Mouse (Mus musculus) cerebellum, postnatal 4 days (tissue): ENCODE measurements around the gene 2010300C02Rik.
"Not testable (repeated sequence)": the region's sequence is repeated elsewhere in the genome, so short reads cannot be mapped to it uniquely, and the experiment has no call there.

Experiments used
- DNase-seq, 2 experiments: peaks; one replicate each; pipeline ENCODE4 v3.0.0; 2022; ENCODE audit warnings: low spot score in 2 of 2, mixed read lengths in 1 of 2

The 2010300C02Rik gene

DNA sequence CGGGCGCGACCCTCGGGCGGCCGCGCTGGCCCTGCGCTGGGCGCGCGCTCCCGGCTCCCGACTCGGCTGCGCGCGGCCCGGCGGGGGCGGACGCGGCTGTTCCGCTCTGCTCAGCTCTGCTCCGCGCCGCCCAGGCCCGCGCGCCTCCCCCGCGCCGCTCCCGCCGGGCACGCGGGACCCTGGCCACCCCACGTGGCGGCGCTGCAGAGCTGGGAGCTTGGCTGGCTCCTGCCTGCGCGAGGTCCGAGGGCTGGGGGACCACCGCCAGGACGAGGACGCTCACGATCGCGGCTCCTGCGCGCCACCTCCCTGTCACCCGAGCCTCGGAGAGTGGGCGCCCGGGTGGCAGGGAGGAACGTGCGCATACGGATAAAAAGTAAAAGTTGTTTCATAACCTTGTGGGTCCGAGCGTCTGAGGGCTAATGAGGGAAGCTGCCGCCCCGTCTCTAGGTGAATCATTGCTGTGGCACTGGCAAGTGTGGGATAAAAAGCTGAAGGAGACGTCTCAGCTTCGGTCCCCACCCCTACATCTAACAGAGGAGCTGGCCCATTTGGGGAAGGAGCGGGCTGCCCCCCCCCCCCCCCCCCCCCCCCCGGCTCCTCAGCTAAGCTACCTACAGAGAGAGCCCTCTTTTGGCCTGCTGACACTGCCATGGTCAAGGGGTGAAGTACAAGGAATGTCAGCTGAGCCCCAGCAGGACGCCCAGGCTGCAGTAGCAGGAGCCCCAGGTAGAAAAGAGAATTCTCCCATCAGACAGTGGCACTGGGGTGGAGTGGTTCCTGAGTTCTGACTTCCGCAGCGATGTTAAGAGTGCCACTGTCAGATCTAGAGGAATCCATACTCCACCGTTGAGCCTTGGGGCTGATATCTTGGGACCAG is at the start of gene 2010300C02Rik:
Gene 2010300C02Rik, minus strand, starts transcription at position 325 of the 880 bp plus-strand sequence.
- DNase-seq, result peak; percentile 72 to 76

DNA sequence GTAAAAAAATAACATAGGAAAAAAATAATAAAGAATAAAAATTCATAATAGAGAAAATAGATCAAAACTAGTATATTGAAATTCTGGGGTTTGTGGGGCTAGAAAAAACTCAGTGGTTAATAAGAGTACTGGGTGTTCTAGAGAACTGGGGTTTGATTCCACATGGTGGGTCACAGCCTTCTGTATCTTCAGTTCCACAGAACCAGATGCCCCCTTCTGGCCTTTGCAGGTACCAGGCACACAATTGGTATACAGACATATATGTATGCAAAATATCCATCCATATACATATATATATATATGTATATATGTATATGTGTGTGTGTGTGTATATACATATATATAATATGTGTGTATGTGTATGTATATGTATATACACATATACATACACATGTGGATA is 39.5 kb upstream of the 2010300C02Rik start:
- no peak for DNase-seq

DNA sequence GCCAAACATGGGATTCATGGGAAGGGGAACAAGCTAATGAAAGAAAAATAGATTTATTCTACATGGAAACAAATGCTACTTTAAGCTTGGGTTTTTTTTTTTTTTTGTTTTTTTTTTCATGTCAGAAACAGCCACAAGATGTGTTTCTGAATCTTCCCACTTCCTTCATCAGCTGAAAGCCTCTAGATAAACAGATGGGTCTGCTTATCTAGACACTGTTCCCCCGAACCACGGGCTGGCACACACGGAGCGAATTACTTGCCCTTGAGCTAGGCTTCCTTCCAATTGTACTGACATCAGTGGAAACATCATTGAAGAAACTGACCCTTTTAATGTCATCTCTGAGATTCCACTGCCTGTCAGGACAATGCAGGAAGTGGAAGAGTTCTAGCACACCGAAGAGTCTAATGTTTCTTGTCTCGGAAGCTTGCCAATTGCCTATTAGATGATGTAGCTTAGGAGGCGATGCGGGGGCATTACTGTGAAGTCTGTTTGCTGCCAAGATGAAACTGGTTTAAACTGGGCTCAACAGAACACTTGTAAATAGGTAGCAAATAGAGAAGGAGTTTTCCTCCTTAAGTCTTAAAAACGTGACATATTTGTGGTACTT is 24.9 kb upstream of the 2010300C02Rik start:
- DNase-seq, result no peak

DNA sequence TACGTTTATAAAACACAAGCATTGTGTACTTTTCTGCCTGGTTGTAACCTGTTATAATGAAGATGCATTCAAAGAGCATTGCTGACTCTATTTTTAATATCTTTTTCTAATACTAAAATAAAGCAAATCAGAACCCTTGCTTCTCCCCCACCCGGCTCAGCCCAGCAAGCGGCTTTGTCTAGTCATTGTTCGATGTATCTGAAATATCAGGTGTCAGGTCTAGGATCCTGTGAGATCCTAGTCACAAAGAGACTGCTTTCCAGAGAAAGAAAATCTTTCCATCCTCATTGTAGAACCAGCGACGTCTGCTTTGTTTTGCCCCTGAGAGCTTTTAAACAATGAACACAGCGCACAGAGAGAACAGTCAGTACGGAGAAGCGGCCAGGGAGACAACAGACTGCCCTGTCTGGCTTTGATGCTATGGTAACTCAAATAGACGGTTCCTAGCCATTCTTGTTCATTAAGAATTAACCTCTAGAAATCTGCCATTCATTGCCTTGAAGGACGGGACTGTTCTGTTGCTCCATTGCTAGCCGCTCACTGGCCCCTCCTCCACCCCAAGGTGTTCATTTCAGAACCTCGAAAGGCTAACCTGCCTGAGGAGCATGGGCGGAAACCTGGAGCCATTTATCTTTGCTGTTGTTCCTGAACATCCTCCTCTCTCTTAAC is 22.9 kb upstream of the 2010300C02Rik start:
- DNase-seq, result no peak

DNA sequence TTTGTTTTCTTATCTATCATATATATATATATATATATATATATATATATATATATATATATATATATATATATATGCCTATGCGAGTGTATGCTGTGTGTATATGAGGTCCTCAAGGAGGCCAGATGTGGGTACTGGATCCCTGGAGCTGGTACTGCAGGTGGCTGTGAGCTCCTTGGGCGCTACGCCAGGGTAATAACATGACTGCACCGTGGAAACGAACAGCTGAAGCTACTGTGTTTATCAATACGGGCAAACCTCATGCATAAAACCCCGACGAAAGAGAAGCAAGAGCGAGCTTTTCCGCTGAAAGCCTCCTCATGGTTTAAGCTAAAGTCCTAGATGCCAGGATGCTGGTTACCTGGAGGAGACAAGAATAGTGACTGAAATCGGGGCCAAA is 22.2 kb upstream of the 2010300C02Rik start:
- no peak for DNase-seq

DNA sequence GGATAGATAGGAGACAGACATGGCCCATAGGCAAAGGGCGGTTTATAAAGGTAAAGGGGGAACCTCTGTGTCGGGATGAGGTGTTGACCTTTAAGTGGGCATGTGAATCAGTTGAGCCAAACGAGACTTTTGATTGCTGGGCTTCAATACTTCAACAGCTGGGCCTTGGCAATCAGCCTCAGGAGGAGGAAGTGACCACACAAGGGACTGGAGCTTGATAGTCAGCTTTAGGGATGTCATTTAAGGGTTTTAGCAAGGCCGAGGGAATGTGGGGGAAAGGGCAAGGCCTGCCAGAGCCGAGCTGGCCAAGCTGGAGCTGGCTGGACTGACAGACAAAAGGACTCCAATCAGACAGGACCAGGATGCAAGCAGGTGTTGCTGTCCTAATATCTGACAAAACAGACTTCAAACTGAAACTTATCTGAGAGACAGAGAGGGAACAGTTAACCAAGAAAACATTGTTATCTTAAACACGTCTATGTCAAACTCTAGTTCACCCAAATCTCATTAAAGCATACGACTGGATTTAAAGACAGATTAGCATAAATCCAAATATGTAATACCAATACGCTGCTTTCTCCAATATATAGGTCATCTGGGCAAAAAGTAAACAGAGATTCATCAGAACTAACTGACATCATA is 20.4 kb upstream of the 2010300C02Rik start:
- DNase-seq, result no peak

DNA sequence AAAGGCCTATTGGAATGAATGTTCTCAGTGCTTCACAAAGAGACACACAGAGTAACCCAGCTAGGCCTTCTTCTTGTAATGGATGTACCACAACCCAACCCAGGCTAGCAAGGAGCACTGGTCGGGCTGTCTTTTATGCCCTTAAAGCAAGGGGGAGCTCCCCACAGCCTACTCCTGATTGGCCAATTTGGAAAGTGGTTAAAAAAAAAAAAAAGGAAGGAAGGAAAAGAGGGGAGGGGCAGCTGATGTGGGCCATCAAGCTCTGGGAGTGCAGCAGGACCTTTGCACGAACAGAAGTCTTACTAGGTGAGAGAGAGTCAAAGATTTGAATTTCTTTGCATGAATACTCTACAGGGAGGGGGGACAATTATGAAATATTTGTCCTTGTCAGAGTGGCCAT is 19.0 kb upstream of the 2010300C02Rik start:
- no peak for DNase-seq

DNA sequence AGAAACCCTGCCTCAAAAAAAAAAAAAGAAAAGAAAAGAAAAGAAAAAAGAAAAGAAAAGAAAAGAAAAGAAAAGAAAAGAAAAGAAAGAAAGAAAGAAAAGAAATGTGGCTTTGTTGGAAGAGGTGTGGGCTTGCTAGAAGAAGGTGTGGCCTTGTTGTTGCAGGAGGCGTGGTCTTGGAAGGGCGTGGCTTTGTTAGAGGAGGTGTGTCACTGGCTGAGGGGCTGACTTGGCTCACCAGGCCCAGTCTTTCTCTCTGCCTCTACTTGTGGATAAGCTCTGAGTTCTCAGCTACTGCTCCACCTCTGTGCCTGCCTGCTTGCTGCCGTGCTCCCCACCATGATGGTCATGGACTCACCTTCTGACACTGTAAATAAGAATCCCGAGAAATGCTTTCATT is 17.2 kb upstream of the 2010300C02Rik start:
- no peak for DNase-seq

DNA sequence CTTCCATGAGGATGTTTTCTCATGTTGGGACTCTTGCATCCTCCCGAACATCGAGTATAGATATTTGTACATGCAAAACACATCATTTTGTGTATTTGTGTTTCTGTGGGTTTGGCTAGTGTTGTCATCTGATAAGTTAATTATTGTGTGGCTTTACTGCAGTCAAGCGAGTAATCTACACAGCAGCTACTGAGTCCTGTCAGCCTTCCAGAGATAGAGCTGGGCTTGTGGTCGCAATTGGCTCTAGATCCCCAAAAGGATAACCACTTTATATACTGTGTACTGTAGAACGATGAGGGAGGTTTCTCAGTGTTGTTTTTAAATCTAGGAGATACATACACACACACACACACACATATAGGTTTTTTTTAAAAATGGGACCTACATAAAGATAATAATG is 16.0 kb upstream of the 2010300C02Rik start:
- no peak for DNase-seq

DNA sequence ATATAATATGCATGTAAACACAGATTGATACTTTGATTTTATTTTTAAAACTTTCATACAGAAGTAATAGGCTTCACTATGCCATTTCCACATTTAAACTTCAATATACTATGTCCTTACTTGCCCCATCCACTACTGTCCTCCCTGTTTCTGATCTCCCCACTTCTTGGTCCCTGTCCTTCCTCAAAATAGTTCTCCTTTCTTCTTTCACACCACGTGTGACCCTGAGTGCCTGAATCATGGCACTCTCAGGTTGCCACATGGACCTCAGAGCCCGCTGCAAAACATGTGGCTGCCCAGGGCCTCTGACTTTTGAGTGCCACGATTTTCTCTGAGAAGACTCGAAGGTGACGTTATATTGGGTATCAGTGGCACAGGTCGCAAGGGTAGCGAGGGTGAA is 15.0 kb upstream of the 2010300C02Rik start:
- DNase-seq, result no peak

DNA sequence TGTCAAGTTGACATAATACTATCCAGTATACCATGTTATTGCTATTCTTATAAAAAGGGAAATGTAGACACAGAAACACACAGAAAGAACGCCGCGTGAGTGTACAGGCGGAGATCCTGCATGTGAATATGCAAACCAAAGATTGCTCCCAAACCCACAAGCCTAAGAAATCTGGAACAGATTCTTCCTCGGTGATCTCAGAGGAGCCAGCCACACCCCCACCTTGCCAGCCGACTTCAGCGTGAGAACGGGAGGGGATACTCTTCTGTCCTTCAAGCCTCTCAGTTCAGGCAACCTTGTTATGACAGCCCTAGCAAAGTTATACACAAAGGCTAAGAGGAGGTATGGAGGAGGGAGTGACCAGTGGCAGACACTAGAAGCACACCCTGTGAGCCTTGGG is 9.5 kb upstream of the 2010300C02Rik start:
- no peak for DNase-seq

DNA sequence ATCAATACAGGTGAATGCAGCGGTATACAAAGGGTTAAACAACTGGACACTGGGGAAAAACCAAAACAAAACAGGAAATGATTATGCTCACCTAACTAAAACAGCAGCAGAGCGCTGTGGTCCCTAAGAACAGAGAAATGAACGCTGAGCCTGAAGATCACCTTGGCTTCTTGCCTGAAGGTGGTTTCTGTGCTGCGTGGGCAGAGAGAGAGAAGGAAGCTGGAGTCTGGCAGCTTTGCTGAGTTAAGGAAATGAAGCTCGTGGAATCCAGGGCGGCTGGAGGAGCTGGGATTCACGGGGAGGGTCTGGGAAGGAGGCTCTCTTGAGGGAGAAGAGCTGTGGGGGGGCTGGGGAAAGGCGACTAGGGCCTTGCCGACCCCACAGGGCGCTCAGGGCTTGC is 8.2 kb upstream of the 2010300C02Rik start:
- no peak for DNase-seq

DNA sequence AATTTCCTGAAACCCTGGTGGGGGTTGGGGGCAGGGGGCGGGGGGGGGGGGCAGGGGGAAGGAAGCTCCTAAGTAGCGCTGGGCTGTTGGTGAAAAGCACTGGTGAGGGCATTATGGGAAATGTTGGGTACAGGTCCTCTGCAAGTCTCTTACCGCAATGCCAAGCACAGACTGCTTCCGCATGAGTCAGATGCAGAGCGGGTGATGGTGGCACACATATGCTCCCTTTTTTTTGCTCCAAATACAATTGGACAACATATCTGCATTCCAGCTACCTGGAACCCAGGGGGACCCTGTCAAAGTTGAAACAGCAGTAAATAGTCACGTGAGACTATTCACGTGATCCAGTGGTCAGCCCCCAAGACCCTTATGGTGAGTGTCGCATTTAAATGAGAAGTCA is 7.3 kb upstream of the 2010300C02Rik start:
- DNase-seq, result no peak

DNA sequence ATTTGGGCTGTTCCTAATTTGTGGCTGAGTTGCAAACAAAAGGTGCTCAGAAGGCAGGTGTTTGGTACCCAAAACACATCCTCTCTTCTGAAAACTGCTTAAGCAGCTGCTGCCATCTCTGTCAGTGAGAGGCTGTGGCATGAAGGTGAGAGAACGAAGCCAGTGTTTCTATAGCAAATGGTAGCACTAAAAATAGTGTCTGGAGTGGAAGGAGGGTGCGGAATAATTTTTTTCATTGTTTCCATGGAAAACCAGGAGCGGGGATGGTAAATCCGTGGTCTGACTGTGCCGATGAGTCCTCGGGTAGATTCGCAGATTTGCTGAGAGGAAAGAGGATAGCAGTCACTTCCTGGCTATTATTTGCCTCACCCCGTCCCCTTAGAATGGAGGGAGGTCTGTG is 6.5 kb upstream of the 2010300C02Rik start:
- no peak for DNase-seq

DNA sequence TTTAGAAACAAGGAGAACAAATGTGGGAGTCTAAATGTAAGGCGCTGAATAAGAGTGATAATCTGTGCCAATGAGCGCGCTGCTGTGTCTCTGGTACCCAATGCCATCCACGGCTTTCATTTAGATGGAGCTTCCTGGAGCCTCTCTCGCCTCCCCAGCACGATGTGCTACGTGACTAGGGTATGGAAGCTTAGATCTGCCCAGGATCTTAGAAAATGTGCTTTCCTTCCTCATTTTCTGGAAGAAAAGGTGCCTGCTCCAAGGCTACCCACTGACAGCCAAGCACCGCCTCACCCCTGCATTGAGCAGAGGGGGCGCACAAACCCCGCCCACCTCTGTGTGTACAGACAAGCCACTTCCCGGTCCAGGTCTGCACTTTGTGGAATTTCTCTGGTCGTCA is 6.0 kb upstream of the 2010300C02Rik start:
- DNase-seq, result no peak

DNA sequence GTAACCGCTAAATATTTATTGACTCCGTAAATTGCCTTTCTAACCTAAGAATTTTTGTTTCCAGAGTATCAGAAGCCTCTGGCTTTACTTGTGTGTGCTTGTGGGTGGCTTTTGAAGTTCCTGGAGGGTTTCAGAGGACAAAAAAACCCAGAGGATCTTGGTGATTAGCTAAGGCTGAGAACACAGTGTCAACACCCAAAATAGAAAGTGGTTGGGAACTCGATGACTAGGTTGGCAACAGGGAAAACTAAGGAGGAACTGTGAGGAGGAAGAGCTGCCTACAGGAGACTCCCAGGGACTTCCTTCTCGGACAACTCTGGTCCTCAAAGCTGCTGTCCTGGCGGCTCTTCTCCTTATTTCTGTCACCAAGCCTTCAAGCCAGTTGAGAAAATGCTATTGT is 1.2 kb upstream of the 2010300C02Rik start:
- DNase-seq, result no peak

DNA sequence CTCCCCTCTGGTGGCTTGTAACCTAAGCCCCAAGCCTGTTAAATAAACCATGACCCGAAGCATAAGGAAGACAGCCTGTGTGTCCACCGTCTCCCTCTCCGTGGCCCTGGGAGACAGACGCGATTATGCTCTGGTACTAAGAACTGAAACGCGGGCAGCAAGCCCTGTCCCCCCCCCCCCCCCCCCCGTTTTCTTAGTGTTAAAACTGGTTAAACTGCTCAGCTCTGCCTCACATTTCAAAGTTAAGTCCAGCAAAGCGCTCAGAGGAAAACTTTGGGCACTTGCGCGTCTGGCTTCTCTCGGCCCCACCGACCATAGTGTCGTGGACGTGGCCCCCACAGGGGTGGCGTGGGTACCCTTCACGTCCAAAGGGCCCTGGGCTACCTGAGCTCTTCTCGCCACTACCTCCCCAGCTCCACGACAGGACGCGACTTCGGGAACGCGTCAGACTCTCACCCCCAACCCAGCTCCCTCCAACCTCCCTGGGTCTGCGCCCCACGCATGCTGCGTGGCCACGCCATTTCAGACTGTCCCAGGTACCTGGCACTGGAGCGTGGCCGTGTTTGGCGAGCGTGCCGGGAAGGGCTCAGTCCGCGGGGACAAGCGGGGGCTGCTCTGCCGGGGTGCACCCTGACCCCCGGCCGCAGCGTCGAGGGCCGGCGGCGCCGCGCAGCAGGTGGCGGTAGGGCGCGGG is 708 bp downstream of the 2010300C02Rik start:
- no peak for DNase-seq

DNA sequence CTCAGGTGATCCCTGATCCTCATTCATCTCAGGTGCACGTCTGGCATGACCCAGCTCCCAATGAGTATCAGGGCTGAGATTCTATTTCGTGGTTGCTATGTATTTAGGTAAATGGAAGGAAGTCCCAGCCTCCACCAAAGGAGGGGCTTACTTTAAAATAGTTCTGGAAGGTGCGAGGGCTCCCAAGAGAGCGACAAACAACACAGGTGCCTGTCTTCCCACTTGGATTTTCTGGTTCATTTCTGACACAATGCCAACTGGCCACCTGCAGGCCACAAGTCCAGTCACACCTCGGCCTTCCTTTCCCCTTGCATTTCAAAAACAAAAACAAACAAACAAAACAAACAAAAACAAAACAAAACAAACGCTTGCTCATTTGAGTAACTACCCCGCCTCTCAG is 1.4 kb downstream of the 2010300C02Rik start:
- no peak for DNase-seq

DNA sequence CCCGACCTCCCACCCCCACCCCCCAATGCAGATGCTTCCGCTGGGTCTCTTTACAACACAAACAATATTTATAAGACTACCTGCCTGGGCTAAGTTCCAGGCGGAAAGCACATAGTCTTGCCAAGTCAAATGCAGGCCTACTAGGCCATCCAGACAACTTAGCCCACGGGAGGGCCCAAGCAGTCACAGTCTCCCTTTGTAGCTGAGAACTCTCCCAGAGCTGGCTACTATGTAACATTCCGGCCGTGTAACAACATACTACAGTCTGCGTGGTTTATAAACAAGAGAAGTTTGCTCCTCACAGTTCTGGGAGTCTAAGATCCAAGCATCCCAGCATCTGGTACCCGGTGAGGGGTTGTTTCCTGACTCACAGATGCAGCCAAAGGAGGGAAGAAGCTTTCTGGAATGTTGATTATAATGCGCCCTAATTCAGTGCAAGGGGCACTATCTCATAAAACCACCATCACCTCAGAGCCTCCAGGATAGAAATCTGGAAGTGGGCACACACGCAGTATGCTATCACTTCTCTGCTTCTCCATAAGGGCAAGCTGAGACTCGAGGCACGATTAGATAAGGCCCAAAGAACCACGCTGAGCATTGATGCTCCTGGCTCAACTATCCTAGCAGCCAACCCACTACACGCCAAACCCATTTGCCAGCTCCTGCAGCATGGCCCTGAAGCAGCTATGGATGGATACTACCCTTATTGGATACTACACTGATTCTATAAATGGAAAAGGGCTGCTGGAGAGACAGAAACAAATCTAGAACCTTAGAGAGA is 2.3 kb downstream of the 2010300C02Rik start:
- DNase-seq, result no peak

DNA sequence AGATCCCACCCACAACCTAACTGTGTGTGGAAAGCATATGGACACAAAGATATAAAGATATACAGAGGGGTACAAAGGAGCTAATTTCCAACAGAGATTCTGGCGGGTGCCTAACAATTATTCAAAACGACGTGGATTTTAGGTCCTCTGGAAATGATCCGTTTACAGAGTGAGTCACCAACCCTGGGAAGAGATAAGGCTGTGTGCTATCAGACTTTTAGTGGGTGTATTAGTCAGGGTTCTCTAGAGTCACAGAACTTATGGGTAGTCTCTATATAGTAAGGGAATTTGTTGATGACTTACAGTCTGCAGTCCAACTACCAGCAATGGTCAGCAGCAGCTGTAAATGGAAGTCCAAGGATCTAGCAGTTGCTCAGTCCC is 7.5 kb downstream of the 2010300C02Rik start:
- DNase-seq, result not testable (repeated sequence)
